Mouse (Mus musculus) midbrain, embryonic 12.5 days (tissue): Measurements from ENCODE around the gene Ttc1. TPM values are rescaled to one million over a fixed set of nuclear protein-coding genes. Genes with fewer than 3 reads are reported as not detected.

ENCODE experiments used
- ATAC-seq: fragments of 200-750 bp; cut with Nextera tagmentation; 2 replicates; pipeline ENCODE4 v1.8.0; 2017; ENCODE audit warnings: low read depth, moderate TSS enrichment, moderate library complexity; ENCODE audit not compliant: low FRiP score
- H3K27ac ChIP-seq: fragments of 300-500 bp; sonication (generic); replicated peaks from 2 replicates; pipeline ENCODE4 v1.5.1; 2016; ENCODE audit warnings: mild to moderate bottlenecking
- H3K27me3 ChIP-seq: fragments of 300-500 bp; sonication (generic); 2 replicates; pipeline ENCODE4 v1.6.1; 2016; ENCODE audit warnings: mild to moderate bottlenecking
- H3K36me3 ChIP-seq: fragments of 300-500 bp; sonication (generic); 2 replicates; pipeline ENCODE4 v1.6.1; 2016
- H3K4me1 ChIP-seq: fragments of 300-500 bp; sonication (generic); 2 replicates; pipeline ENCODE4 v1.6.1; 2016
- H3K4me2 ChIP-seq: fragments of 300-500 bp; sonication (generic); replicated peaks from 2 replicates; pipeline ENCODE4 v1.6.1; 2016; ENCODE audit warnings: mild to moderate bottlenecking, moderate library complexity
- H3K4me3 ChIP-seq: fragments of 300-500 bp; sonication (generic); 2 replicates; pipeline ENCODE4 v1.5.1; 2016; ENCODE audit warnings: mild to moderate bottlenecking
- H3K9ac ChIP-seq: fragments of 300-500 bp; sonication (generic); replicated peaks from 2 replicates; pipeline ENCODE4 v1.6.1; 2016; ENCODE audit warnings: mild to moderate bottlenecking, moderate library complexity
- H3K9me3 ChIP-seq: fragments of 300-500 bp; sonication (generic); 2 replicates; pipeline ENCODE4 v1.6.1; 2016; ENCODE audit warnings: mild to moderate bottlenecking
- WGBS: fragments of 180-500 bp; shearing (Covaris S2); methylation state at CpG from one replicate; pipeline ENCODE4 v1.1.7; 2016; 5-methylcytosine and 5-hydroxymethylcytosine counted together
- polyA plus RNA-seq: library from polyadenylated mRNA; unstranded; fragments of >200 nt; fragmentation: Nextera tagmentation; extraction: Ambion mirVana; gene quantifications from 2 replicates; pipeline ENCODE4 v1.2.1, GENCODE M21; 2016

Ttc1 gene
- polyA plus RNA-seq, 1 experiment from 2014 or later: 82.1 TPM

DNA sequence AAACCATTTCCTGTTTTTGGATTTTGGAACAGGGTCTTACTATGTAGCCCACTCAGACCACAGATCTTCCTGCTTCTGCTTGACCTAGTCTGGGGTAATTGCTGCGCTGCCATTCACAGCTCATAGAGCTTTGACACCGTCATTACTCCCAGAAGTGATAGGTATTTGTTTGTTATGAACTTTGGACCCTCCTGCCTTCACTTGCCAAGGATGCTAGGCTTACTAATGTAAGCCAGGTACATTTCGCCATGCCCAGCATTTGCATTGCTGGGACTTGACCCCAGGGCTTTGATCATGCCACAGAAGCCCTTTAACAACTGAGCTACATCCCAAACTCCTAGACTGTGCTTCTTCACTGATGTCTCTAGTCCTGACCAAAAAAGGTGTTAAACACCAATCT is 47.5 kb downstream of the Ttc1 start:
- H3K4me1 ChIP-seq: no peaks in the 10 kb centered on the region
- no peaks in the 10 kb centered on the region for H3K27me3 ChIP-seq
- ATAC-seq: no peak
- no peak overlapping the region for H3K27ac ChIP-seq
- no peak overlapping the region for H3K9ac ChIP-seq
- 95% methylated on average over 3 of the region's 3 CpGs for WGBS
- no peaks in the 10 kb centered on the region for H3K9me3 ChIP-seq
- H3K36me3 ChIP-seq: peaks cover 48% of the 10 kb centered on the region
- no peak overlapping the region for H3K4me3 ChIP-seq
- H3K4me2 ChIP-seq: no peak overlapping the region

GRCm38 (mm10) chr11:43698621-43699020 is 49.2 kb downstream of the Ttc1 start:
- Histone ChIP-seq H3K4me3 (no peak overlapping the region), H3K36me3 (peaks cover 44% of the 10 kb centered on the region), H3K9ac (no peak overlapping the region), H3K27ac (no peak overlapping the region), H3K9me3 (no peaks in the 10 kb centered on the region), H3K27me3 (no peaks in the 10 kb centered on the region), H3K4me1 (no peaks in the 10 kb centered on the region), H3K4me2 (no peak overlapping the region)
- ATAC-seq: no peak
- 90% methylated on average over 5 of the region's 5 CpGs for WGBS

GRCm38 (mm10) chr11:43696623-43697022 is 51.2 kb downstream of the Ttc1 start:
- WGBS: 84% methylated on average over 4 of the region's 4 CpGs
- no peak overlapping the region for H3K27ac ChIP-seq
- H3K4me2 ChIP-seq: no peak overlapping the region
- no peak for ATAC-seq
- H3K27me3 ChIP-seq: no peaks in the 10 kb centered on the region
- no peak overlapping the region for H3K4me3 ChIP-seq
- no peak overlapping the region for H3K9ac ChIP-seq
- peaks cover 62% of the 10 kb centered on the region for H3K36me3 ChIP-seq
- no peaks in the 10 kb centered on the region for H3K9me3 ChIP-seq
- no peaks in the 10 kb centered on the region for H3K4me1 ChIP-seq

GRCm38 (mm10) chr11:43688850-43689249 is 59.0 kb downstream of the Ttc1 start:
- H3K36me3 ChIP-seq: peaks cover 63% of the 10 kb centered on the region
- no peak for ATAC-seq
- no peaks in the 10 kb centered on the region for H3K9me3 ChIP-seq
- WGBS: 100% methylated on average over 1 of the region's 1 CpGs
- no peak overlapping the region for H3K4me2 ChIP-seq
- H3K9ac ChIP-seq: no peak overlapping the region
- H3K4me1 ChIP-seq: peaks cover 10% of the 10 kb centered on the region; the same call in 1 of the 2 replicates
- no peak overlapping the region for H3K4me3 ChIP-seq
- H3K27ac ChIP-seq: no peak overlapping the region
- H3K27me3 ChIP-seq: no peaks in the 10 kb centered on the region

GRCm38 (mm10) chr11:43682415-43683217 is 65.2 kb downstream of the Ttc1 start:
- under 1% methylated on average over 60 of the region's 72 CpGs for WGBS
- Histone ChIP-seq H3K9ac (peak overlapping the region; percentile 98), H3K4me2 (peak overlapping the region; percentile 77), H3K4me3 (peak overlapping the region; percentile 98), H3K4me1 (peaks cover 22% of the 10 kb centered on the region), H3K36me3 (peaks cover 14% of the 10 kb centered on the region), H3K27me3 (no peaks in the 10 kb centered on the region), H3K9me3 (no peaks in the 10 kb centered on the region), H3K27ac (peak overlapping the region; percentile 97)
- ATAC-seq: peak; percentile 45

- Histone ChIP-seq H3K4me2 (peak within 1 kb of the TSS; percentile 77), H3K27me3 (no peaks in the 10 kb centered on the region), H3K4me1 (peaks cover 22% of the 10 kb centered on the region), H3K4me3 (peak within 1 kb of the TSS; percentile 98), H3K36me3 (peaks cover 6% of the 10 kb centered on the region), H3K27ac (peak within 1 kb of the TSS; percentile 97), H3K9ac (peak within 1 kb of the TSS; percentile 98), H3K9me3 (no peaks in the 10 kb centered on the region)
- under 1% methylated on average over 49 of the region's 87 CpGs for WGBS
- ATAC-seq: peak; percentile 99
Measured at GRCm38 (mm10) chr11:43681472-43682414, 66.1 kb downstream of the Ttc1 start, which contains the start of gene Pwwp2a. Gene Pwwp2a, plus strand, starts transcription at chr11:43681998.

Other genes starting within 250 kb of the Ttc1 start
- gene Ccnjl, start 219.2 kb downstream of the Ttc1 start, polyA plus RNA-seq: 32.4 and 32.6 TPM in 2 replicates
- 8.4 and 9.3 TPM in 2 replicates for gene 4933415A04Rik, start 161.0 kb downstream of the Ttc1 start, polyA plus RNA-seq
- gene Fabp6, start 146.5 kb downstream of the Ttc1 start, polyA plus RNA-seq: not detected in 2 replicates
- 50.9 and 60.7 TPM in 2 replicates for gene Pwwp2a, start 66.0 kb downstream of the Ttc1 start, polyA plus RNA-seq
- 1.5 and 1.7 TPM in 2 replicates for gene Adra1b, start 153.2 kb upstream of the Ttc1 start, polyA plus RNA-seq